Mouse (Mus musculus): ENCODE results near the gene Exd1.

GRCm38 (mm10) chr2:119548691-119549090 is 1.3 kb upstream of the Exd1 start:
- TF ChIP-seq CTCF (IDR thresholded peaks at IDR 0.05; ENCODE audit: low read depth, low read length) (no peak), POLR2A (IDR thresholded peaks at IDR 0.05; ENCODE audit: extremely low read depth, insufficient read depth, low read length) (no peak)
